Mouse (Mus musculus): Measurements from ENCODE around the gene Slc2a9. TPM values are rescaled to one million over a fixed set of nuclear protein-coding genes. Genes with fewer than 3 reads are reported as not detected.

Slc2a9 gene
- polyA plus RNA-seq, 1 experiment from 2014 or later = 0.28 TPM

Other genes with a start within 250 kb of the Slc2a9 start
- 114 and 120 TPM in 2 replicates for gene Tmem128, start 243.0 kb downstream of the Slc2a9 start, polyA plus RNA-seq (2014; fragmentation: Nextera tagmentation; extraction: Ambion mirVana)
- not detected in 2 replicates for gene Otop1, start 227.2 kb downstream of the Slc2a9 start, polyA plus RNA-seq (2014; fragmentation: Nextera tagmentation; extraction: Ambion mirVana)
- 0.21 and 0.57 TPM in 2 replicates for gene Drd5, start 183.8 kb downstream of the Slc2a9 start, polyA plus RNA-seq (2014; fragmentation: Nextera tagmentation; extraction: Ambion mirVana)
- 186 and 194 TPM in 2 replicates for gene Wdr1, start 60.1 kb upstream of the Slc2a9 start, polyA plus RNA-seq (2014; fragmentation: Nextera tagmentation; extraction: Ambion mirVana)
- 40.3 and 46.0 TPM in 2 replicates for gene Zfp518b, start 181.7 kb upstream of the Slc2a9 start, polyA plus RNA-seq (2014; fragmentation: Nextera tagmentation; extraction: Ambion mirVana)